Mouse (Mus musculus): ENCODE results near the gene Zfyve9.
"Not testable (repeated sequence)": the region's sequence is repeated elsewhere in the genome, so short reads cannot be mapped to it uniquely, and the experiment has no call there.

Zfyve9 gene

DNA sequence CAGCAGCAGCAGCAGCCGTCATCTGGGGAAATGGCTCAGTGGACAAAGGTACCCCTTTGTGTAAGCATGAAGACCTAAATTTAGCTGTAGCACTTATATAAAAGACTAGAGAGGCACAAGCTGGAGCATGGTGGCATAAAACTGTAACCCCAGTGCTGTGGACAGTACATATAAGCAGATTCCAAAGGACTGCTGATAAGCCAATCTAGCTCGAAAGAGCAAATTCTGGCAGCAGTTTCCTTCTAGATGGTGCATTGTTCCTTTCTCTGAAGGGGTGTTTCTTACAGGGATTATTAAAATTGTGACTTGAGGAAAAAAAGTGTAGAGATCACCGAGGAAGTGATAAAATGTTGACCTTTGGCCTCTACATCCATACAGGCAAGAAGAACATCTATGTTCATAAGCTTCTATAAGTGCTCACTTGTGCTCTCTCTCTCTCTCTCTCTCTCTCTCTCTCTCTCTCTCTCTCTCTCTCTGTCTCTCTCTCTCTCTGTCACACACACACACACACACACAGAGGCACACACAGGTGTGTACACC lies 59.3 kb downstream of the Zfyve9 start:
- no peak for DNase-seq (ENCODE audit: low spot score in 2 of 2)

DNA sequence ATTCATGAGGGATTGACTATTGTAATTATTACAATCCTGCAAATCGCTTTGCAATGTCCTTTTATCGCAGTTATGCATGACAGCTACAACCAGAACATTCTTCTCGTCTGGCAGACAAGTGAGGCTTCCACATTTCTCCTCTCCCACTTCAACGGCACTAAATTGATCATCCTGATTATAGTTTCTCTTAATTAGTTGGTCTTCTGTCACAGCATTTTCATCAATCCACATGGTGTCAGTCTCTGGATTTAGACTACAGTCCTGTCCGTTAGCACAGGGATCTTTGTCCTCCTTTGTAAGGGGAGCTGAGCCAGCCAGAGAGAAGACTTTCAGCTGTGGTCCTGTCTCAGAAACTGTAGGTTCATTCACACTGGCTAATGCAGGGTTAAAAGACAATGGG lies 61.2 kb downstream of the Zfyve9 start, which contains the start of gene 3110021N24Rik:
Gene 3110021N24Rik, plus strand, starts transcription at position 301 of the 400 bp plus-strand sequence.
- DNase-seq (ENCODE audit: low spot score in 2 of 2), result no peak

DNA sequence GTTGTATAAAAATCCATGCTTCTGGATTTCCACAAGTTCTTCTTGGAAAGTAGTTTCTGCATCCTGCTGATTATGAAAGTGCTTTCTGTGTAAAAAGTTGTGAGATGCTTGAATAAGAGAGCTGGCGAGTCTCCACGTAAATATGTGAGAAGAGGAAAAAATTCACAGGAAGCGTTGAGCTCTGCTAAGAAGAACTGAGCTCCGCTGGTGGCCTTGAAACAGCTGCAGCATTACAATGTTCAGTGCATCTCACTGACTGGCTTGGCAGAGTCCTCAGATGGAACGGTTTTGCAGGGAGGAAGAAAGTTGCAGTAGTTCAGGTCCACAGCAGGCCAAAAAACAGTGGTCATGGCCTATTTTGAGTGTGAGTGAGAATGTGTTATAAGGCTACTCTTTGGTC lies 72.4 kb downstream of the Zfyve9 start:
- DNase-seq (ENCODE audit: low spot score in 2 of 2), result no peak

DNA sequence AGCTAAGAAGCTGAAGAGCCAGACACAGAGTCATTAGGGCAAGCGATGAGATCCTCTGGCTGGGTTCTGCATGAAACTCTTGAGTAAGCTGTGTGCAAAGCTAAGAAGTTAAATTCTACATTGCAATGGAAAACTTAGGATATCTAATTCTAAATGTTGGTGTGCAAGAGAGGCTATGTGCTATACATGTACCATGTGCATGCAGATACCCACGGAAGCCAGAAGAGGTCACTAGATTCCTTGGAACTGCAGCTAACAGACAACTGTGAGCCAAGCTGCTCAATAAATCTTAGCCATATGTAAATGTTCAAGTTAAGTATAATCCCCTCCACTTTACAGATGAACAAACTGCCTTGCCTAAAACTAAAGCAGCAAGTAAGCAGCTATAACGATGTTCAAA lies 83.7 kb downstream of the Zfyve9 start:
- DNase-seq (ENCODE audit: low spot score in 2 of 2), result no peak

DNA sequence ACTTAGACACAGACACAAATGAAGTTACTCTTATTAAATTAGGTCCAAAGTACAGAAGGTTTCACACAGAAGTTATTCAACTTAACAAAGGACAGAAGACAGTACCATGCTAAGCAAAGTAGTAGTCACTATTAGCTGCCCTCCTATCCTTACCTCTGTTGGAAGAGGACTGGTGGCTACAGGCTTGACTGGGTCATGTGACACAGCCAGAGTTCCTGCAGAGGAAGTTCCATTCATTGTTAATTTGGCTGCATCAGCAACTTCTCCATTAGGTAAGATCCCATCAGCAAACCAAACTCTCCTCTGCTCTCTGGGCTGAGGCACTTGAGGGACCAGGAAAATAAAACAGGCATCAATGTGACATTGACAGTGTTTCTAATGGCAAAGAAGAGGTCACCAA lies 89.1 kb downstream of the Zfyve9 start:
- DNase-seq (ENCODE audit: low spot score in 2 of 2), result no peak

DNA sequence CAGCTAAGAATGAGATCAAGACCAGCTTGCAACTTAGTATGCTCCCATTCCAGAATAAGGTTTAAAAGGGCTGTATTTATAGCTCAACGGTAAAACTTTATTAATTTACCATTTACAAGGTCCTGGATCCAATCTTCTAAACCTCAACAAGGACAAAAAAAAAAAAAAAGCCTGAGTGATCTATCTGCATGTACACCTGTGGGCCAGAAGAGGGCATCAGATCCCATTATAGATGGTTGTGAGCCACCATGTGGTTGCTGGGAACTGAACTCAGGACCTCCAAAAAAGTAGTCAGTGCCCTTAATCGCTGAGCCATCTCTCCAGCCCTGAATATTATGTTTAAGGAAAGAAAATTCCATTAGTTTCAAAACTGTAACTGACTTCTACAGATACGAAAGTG lies 90.1 kb downstream of the Zfyve9 start:
- no peak for DNase-seq (ENCODE audit: low spot score in 2 of 2)

DNA sequence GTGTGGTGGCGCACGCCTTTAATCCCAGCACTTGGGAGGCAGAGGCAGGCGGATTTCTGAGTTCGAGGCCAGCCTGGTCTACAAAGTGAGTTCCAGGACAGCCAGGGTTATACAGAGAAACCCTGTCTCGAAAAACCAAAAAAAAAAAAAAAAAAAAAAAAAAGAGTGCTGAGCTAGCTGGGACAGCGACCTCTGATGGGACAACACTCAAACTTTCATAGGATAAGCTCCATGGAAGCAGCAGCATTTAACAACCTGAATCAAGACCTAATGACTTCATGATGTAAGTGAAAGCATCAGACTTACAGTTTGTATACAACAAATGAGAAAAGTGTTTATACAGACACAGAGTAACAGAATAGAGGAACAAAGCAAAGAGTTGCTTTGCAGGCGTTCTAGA lies 93.5 kb downstream of the Zfyve9 start:
- DNase-seq (ENCODE audit: low spot score in 2 of 2), result not testable (repeated sequence)

DNA sequence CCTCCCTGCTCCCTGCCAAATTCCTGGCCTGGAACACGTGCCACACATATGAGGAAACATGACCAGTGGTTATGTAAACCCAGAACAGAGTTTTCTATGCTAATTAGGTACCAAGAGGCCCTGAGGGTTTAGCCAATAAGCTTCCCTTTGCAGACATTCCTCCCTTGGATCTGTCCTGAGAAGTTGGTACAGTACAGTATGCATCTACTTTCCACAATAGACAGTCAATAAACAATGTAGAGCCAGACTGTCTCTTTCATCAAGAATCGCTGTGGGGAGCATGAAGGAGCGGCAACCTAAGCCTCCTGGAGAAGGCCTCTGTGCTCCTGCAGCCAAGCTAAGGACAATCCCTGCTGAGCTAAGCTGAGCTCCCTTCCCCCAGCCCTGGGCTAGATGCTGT lies 94.4 kb downstream of the Zfyve9 start:
- DNase-seq (ENCODE audit: low spot score in 2 of 2), result no peak

DNA sequence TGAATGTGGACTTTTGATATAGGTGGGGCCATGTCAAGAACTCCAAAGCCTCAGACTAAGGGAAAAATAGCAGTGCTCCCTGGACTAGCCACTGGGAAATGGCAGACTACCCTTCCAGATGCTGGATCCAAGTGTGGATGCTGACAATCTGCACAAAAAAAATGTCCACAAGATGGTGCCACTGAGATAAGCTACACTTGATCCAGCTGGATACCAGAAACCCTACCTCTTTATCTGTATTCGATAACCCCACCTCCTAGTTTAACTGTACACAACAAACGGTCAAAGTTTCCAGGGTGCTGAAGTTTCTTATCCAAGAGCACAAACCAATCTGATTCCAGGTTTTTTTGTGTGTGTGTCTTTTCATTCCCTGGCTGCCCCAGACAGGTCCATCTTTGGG lies 116.2 kb downstream of the Zfyve9 start:
- no peak for DNase-seq (ENCODE audit: low spot score in 2 of 2)

DNA sequence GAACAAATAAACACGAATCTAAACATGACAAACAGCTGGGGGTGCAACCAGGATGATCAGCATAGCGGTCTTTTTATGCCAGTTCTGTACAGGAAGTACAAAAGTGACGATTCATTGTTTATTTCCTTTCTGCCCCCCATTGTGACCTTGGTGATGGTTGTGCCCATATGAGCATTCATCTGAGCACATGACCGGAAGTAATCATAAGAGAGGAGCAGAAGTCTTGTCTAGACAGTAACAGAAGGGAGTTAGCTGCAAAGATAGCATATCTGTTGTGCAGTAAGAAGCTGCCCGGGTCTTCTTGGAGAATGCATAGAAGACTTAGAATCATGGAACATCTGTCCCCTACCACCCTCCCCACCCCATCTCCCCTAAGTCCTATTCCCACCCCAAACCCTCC lies 141.8 kb downstream of the Zfyve9 start:
- no peak for DNase-seq (ENCODE audit: low spot score in 2 of 2)

DNA sequence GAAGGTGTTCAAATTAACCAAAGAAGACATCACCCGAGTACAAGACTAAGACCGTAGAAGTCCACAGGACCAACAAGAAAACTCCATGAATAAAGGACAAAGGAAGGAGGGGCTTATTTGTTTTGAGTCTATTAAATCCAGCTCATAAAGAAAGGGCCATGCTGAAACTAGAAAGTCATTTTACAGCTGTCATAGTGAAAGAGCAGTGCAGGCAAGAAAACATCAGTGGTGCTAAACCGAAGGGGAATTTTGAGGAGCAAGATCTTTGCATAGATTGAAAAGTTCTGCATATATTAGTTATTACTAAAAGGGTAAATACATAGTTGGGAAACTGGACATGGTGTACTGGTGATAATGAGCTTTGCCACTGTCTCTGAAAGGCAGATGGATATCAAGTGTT lies 142.9 kb downstream of the Zfyve9 start:
- no peak for DNase-seq (ENCODE audit: low spot score in 2 of 2)

DNA sequence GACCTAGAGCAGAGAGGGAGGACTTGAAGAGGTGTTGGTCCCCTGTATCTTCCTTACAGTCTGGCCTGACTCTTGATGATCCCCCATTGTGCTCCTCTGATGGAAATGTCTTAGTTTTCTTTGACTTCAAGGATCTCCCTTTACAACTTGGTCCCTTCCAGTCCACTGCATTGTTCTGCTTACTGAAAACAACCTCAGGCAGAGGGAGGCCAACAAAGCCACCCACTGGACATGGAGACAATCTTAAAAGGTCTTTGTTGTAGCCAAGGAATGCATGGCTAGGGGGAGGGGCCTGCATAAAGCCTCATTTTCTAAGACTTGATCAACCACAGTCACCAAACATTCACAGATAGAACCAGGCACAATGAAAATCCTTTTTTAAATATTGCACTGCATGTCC lies 145.5 kb downstream of the Zfyve9 start:
- no peak for DNase-seq (ENCODE audit: low spot score in 2 of 2)

DNA sequence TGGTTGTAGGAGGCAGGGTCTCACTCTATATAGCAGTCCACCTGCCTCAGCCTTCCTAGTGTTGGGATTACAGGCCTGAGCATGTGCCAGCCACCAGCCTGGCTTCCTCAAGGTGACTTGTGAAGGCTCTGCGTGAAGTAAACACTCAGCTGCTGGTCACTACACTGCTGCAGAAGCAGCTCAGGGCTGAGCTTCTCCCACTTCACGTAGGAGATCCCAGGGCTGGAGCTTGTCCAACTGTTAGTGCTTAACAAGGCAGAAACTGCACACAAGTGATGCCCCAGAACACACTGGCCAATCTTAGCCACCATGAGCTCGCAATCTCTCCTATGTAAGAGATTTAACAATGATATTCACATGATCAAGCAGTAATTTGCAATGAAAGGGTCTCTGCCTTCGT lies 145.9 kb downstream of the Zfyve9 start:
- DNase-seq (ENCODE audit: low spot score in 2 of 2), result no peak

DNA sequence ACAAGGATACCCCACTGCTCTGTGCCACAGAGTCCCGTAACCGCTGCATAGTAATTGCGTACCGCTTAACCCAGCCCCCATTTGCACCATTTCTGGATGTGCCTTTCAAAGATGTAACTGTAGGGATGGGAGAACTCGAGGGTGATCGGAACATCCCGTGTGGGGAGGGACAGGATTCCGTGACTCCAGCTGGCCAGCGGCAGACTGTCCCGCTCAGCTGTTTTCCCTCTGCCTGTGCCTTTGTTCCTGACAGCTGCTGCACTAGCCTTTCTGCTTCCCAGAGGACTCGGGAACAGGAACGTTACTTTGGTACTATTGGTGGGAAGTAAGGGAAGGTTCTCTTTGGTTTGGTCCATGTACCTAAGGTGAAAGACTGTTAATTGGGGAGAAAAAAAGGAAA lies 146.9 kb downstream of the Zfyve9 start:
- no peak for DNase-seq (ENCODE audit: low spot score in 2 of 2)

DNA sequence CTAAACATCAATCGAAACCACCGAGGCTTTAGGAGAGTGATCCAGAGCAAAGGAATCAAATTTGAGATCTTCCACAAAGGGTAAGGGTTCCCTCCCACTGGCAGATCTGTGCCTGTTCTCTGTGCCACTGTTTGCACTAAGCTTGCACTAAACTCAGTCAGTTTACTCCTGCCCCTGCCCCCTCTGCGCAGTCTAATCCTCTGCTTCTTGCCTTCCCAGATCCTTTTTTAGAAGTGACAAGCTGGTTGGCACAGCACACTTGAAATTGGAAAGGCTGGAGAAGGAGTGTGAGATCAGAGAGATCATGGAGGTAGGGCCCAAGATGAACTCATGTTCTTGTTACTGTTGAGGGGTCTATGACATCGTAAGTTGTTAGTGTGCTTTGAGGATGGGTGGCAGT lies 149.0 kb downstream of the Zfyve9 start:
- DNase-seq (ENCODE audit: low spot score in 2 of 2), result no peak

DNA sequence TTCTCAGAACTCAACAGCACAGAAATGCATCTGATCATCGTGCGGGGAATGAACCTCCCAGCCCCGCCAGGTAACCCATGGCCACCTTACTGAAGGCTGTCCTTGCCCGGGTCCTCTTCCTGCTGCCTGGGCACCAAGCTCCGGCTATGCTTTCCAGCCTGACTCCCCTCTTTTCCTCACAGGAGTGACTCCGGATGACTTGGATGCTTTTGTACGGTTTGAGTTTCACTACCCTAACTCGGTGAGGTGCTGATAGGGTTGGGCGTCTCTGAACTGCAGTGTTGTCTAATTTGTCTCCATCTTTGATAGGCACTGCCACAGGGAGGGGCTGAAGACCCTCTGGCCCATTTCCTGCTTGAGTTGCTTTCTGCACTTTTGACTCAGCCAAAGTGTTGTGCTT lies 150.5 kb downstream of the Zfyve9 start:
- DNase-seq (ENCODE audit: low spot score in 2 of 2), result no peak

DNA sequence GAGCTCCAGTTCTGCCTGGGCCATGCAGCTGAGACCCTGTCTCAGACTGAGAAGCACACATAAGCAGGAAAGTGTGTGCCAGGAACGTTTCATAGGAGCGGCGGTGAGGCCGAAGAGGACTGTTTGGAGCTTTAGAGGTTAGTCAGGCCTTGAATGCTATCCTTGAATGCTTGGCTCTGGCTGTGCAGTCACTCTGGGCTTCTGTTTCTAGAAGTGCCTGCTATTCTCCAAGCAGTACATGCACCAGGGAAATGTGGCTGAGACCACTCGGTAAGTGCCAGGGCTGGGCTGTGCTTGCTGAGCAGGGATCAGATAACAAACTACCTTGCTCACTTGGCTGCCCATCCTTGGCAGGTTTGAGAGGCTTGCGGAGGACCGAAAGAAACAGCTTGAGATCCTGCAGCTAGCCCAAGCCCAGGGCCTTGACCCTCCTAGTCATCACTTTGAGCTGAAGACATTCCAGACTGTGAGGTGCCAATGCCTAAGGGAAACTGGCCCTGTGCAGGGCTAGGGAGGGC lies 151.2 kb downstream of the Zfyve9 start:
- DNase-seq (ENCODE audit: low spot score in 2 of 2), result no peak

DNA sequence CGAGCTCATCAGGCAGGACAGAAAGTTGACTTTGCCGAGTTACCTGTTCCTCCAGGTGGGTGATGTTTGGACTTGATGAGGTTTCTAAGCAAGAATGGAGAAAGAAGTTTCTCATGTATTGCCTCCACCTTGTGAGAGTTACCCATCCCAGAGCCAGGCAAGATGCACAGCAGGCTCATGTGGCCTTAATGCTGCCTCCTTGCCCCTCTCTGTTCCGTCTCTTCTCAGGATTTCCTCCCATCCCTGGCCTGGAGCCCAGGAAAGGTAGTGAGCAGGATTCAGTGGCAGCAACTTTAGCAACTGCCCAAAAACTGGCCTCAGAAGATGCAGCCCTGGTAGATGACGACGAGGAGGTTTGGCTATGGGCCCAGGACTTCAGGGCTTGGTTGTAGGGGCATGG lies 153.5 kb downstream of the Zfyve9 start:
- no peak for DNase-seq (ENCODE audit: low spot score in 2 of 2)

DNA sequence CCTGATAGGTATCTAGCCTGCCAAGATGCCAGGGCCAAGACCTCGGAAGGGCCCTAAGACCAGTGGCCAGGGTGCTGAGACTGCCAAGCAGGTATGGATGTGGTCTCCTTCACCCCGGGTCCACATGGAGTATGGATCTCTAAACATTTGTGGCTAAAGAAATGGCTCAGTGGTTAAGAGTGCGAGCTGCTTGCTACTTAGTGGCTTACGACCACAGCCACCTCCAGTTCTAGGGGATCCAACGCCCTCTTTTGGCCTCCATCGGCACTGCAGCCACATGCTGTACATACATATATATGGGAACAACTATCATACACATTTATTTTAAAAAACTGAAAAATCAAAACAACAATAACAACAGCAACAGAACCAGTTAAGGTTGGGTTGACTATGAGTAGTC lies 159.1 kb downstream of the Zfyve9 start:
- DNase-seq (ENCODE audit: low spot score in 2 of 2), result no peak

DNA sequence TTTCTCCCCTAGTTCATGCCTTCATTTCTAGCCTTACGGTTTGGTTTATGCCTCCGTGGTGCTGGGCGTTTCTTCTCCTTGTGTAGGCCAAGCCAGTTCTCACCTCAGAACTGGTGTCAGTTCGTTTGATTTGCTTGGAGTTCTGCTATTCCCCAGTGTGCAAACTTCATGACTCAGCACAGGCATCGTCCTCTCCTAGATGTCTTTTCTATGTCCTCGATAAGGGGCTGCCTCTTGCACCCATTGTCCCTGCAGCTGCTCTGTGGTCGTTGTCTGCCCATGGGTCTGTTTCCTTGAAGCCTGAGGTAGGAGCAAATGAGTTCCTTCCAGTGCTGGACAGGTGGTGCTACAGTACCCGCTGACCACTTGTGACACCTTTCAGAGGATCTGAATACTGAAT lies 160.1 kb downstream of the Zfyve9 start:
- no peak for DNase-seq (ENCODE audit: low spot score in 2 of 2)

DNA sequence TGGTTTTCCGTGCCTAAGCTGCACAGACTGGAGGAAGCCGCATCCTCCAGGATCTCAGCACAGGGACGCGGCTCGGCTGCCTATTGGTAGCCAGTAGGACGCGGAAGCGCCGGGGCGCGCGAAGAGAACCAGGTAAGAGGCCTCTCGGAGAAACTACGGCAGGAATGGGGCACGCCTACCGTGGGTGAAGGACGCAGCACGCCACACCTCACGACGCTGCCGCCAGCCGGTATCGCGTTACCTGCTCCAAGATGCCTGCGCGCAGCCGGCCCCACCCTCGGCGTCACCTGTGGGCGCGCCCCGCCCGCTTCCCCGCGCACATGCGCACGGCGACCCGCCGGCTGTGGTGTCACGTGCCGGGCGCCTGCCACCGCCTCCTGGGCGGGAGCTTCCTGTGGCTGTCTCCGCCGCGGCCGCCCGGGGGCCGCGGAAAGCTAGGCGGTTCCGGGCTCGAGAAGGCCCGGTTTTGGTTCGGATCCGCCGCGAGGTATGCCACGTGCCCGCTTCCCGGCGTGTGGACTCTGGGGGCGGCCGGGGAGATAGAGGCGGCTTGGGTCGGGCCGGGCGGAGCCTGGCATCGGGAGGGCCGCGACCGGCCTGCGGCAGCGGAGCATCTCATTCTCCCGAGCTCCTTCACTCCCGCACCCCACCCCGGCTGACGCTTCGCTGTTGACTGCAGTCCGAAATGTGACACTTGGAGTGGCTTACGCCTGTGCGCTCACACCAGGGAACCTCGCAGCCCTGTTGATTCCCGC lies 160.8 kb downstream of the Zfyve9 start, which contains the start of gene Cc2d1b:
Gene Cc2d1b, plus strand, starts transcription at position 354 of the 755 bp plus-strand sequence.
- peak; percentile 87 to 93 for DNase-seq (ENCODE audit: low spot score in 2 of 2)

DNA sequence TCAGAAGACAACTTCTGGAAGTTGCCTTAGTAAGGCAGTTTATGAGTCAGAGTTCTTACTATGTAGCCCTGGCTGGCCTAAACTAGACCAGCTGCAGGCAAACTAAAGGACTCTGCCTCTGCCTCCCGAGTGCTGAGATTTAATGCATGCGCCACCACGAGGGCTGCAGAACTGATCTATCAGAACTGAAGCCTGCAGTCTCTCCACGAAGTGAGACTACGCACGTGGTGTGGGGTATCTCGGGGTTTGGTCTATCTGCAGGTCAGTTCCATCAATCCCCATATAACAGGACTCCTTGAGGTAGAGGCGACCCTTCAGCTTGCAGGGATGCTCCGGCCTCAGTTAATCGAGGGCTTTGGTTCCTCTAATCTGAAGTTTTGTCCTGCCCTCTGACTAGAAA lies 161.4 kb downstream of the Zfyve9 start:
- DNase-seq (ENCODE audit: low spot score in 2 of 2), result no peak

DNA sequence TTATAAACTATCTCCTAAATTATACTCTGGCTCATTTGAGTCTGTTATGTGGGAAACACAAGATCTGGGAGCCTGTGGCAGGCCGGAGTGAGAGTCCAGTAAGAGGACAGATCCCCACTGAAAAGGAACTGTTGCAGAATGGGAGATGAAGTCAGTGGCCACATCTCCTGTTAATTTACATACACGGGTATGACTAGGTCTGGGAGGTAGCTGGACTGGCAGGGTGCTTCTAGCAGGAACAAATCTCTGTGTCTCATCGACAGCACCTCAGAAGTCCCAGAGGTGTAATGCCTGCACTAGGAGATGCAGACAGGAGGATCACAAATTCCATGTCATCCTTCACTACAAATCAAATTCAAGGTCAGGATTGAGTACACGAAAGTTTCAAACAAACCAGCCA lies 162.0 kb downstream of the Zfyve9 start:
- DNase-seq (ENCODE audit: low spot score in 2 of 2), result no peak

DNA sequence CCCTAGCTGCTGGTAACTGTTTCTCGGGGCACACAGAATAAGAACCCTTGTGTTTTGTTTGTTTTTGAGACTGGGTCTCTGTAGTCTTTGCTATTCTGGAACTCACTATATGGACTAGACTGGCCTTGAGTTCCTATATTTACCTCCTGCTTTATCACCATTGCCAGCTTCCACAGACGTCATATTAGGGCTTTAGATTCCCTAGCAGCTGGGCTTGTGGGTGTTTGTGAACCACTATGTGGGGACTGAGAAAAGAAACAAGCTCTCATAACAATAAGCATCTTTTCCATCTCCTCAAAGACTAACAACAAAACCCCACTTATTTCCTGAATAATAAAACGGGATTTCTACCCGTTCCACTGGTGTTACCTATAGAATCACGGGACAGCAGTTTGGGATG lies 169.7 kb downstream of the Zfyve9 start:
- no peak for DNase-seq (ENCODE audit: low spot score in 2 of 2)

Data from spleen, postnatal 4 days (tissue).